Comparison of ENCODE assay signal across 28 mouse cellular contexts in the genomic region with DNA sequence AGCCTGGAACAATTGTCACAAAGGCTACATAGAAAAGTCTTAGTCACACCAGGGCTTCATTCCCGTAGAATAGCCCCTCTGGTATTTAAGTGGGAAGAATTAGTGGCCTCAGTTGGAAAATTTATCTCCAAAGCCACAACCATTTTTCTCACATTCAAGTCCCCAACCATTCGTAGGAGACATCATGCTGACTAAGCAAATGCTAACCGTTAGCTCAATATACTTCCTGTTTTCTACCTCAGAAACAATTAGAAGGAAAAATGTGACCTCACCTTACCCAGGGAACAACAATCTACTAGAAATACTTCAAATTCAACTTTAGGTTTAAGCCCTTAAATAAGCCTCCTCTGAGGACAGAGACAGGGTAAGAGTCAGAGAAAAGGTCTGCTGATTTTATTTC.
"Had no signal": no experiment of that assay in that cellular context is flagged by ENCODE, and none has a peak within 500 bp of the region (broad histone marks: within the 10 kb centered on the region; RNA-seq: fewer than 3 reads in every experiment).

No protein-coding gene starts in this region.

- ATAC-seq: hindbrain, embryonic 16.5 days; inflammation-experienced regulatory T-cells, adult 6 months; intestine, embryonic 15.5 days; intestine, postnatal 0 days had no signal

- H3K36me3 ChIP-seq: heart, embryonic 13.5 days; heart, embryonic 15.5 days; hindbrain, embryonic 12.5 days; intestine, embryonic 15.5 days; limb, embryonic 15.5 days had no signal

- H3K27ac ChIP-seq: gastrocnemius, adult 2 months; heart, embryonic 13.5 days; heart, embryonic 15.5 days; hindbrain, embryonic 10.5 days; hindbrain, embryonic 12.5 days; hindbrain, embryonic 14.5 days; intestine, embryonic 15.5 days; kidney, postnatal 0 days; layer of hippocampus, adult 2 months; left cerebral cortex, adult 2 months; limb, embryonic 13.5 days; limb, embryonic 15.5 days; liver, embryonic 14.5 days had no signal

- H3K27me3 ChIP-seq: heart, embryonic 13.5 days; heart, embryonic 15.5 days; hindbrain, embryonic 12.5 days; intestine, embryonic 15.5 days; limb, embryonic 13.5 days; limb, embryonic 15.5 days had no signal

- DNase-seq: gastrocnemius, adult 2 months; gastrocnemius, postnatal 10 days; gastrocnemius, postnatal 25 days; heart, adult 18-20 months; heart, postnatal 14 days; heart, postnatal 36 days; kidney, adult 18-20 months; kidney, adult 8-10 months; kidney, postnatal 25 days; kidney, postnatal 4 days; lung, adult 18-20 months had no signal

- H3K9ac ChIP-seq: heart, embryonic 13.5 days; heart, embryonic 15.5 days; hindbrain, embryonic 12.5 days; hindbrain, embryonic 14.5 days; intestine, embryonic 15.5 days; limb, embryonic 13.5 days; limb, embryonic 15.5 days; liver, embryonic 14.5 days had no signal

- H3K4me2 ChIP-seq: heart, embryonic 11.5 days; heart, embryonic 13.5 days; heart, embryonic 15.5 days; hindbrain, embryonic 12.5 days; hindbrain, embryonic 14.5 days; intestine, embryonic 15.5 days; limb, embryonic 13.5 days; limb, embryonic 15.5 days; liver, embryonic 11.5 days had no signal

- H3K4me3 ChIP-seq: gastrocnemius, adult 2 months; heart, embryonic 13.5 days; heart, embryonic 15.5 days; hindbrain, embryonic 10.5 days; hindbrain, embryonic 12.5 days; intestine, embryonic 15.5 days; layer of hippocampus, adult 2 months; left cerebral cortex, adult 2 months; limb, embryonic 13.5 days; limb, embryonic 15.5 days had no signal

- H3K4me1 ChIP-seq: intestine, embryonic 15.5 days had no signal

- H3K9me3 ChIP-seq: heart, embryonic 13.5 days; heart, embryonic 15.5 days; hindbrain, embryonic 10.5 days; hindbrain, embryonic 12.5 days; intestine, embryonic 15.5 days; limb, embryonic 13.5 days; limb, embryonic 15.5 days had no signal
